Mouse (Mus musculus): ENCODE measurements around the gene Creb5. TPM values are rescaled to one million over a fixed set of nuclear protein-coding genes. Genes with fewer than 3 reads are reported as not detected.
A peak's percentile ranks its signal among the peaks of the same experiment; 100 is the strongest.

The Creb5 gene
- polyA plus RNA-seq, 1 experiment from 2014 or later: 2.8 TPM

GRCm38 (mm10) chr6:53290215-53290990 lies 3.3 kb downstream of the Creb5 start:
- 50% methylated on average over 8 of the region's 8 CpGs for WGBS
- H3K9ac ChIP-seq (ENCODE audit: low read depth, low read length): no peak overlapping the region
- H3K4me3 ChIP-seq (ENCODE audit: low read depth, low read length): no peak overlapping the region
- H3K27me3 ChIP-seq (replicated peaks; ENCODE audit: control insufficient read depth, insufficient read depth, low read length): peaks cover 51% of the 10 kb centered on the region
- peaks cover 8% of the 10 kb centered on the region; the same call in 1 of the 2 replicates for H3K4me1 ChIP-seq (replicated peaks; ENCODE audit: control insufficient read depth, insufficient read depth, low read length)
- TF ChIP-seq CTCF (IDR thresholded peaks at IDR 0.05; ENCODE audit: low read depth): peak; percentile 50
- no peak overlapping the region for H3K27ac ChIP-seq (ENCODE audit: low read depth, low read length)
- H3K36me3 ChIP-seq (ENCODE audit: control insufficient read depth, insufficient read depth): no peaks in the 10 kb centered on the region
- H3K9me3 ChIP-seq (ENCODE audit: control insufficient read depth): no peaks in the 10 kb centered on the region
- ATAC-seq: no peak
- no peak overlapping the region for H3K4me2 ChIP-seq (replicated peaks; ENCODE audit: low read depth)

GRCm38 (mm10) chr6:53292931-53293330 lies 5.9 kb downstream of the Creb5 start:
- no peak overlapping the region for H3K4me3 ChIP-seq (ENCODE audit: low read depth, low read length)
- ATAC-seq: no peak
- no peak overlapping the region for H3K27ac ChIP-seq (ENCODE audit: low read depth, low read length)
- no peak overlapping the region for H3K4me2 ChIP-seq (replicated peaks; ENCODE audit: low read depth)
- WGBS: 65% methylated on average over 1 of the region's 1 CpGs
- no peaks in the 10 kb centered on the region for H3K9me3 ChIP-seq (ENCODE audit: control insufficient read depth)
- peaks cover 26% of the 10 kb centered on the region for H3K27me3 ChIP-seq (replicated peaks; ENCODE audit: control insufficient read depth, insufficient read depth, low read length)
- H3K4me1 ChIP-seq (replicated peaks; ENCODE audit: control insufficient read depth, insufficient read depth, low read length): no peaks in the 10 kb centered on the region
- H3K9ac ChIP-seq (ENCODE audit: low read depth, low read length): no peak overlapping the region
- TF ChIP-seq CTCF (IDR thresholded peaks at IDR 0.05; ENCODE audit: low read depth): no peak
- H3K36me3 ChIP-seq (ENCODE audit: control insufficient read depth, insufficient read depth): no peaks in the 10 kb centered on the region

- H3K27me3 ChIP-seq (replicated peaks; ENCODE audit: control insufficient read depth, insufficient read depth, low read length): no peaks in the 10 kb centered on the region
- no peak overlapping the region for H3K9ac ChIP-seq (ENCODE audit: low read depth, low read length)
- H3K27ac ChIP-seq (ENCODE audit: low read depth, low read length): no peak overlapping the region
- 80% methylated on average over 5 of the region's 5 CpGs for WGBS
- no peaks in the 10 kb centered on the region for H3K9me3 ChIP-seq (ENCODE audit: control insufficient read depth)
- no peak overlapping the region for H3K4me2 ChIP-seq (replicated peaks; ENCODE audit: low read depth)
- no peak overlapping the region for H3K4me3 ChIP-seq (ENCODE audit: low read depth, low read length)
- no peak for ATAC-seq
- H3K36me3 ChIP-seq (ENCODE audit: control insufficient read depth, insufficient read depth): no peaks in the 10 kb centered on the region
- TF ChIP-seq CTCF (IDR thresholded peaks at IDR 0.05; ENCODE audit: low read depth): no peak
- H3K4me1 ChIP-seq (replicated peaks; ENCODE audit: control insufficient read depth, insufficient read depth, low read length): no peaks in the 10 kb centered on the region
Observed at GRCm38 (mm10) chr6:53297851-53298250, 10.8 kb downstream of the Creb5 start.

- no peaks in the 10 kb centered on the region for H3K36me3 ChIP-seq (ENCODE audit: control insufficient read depth, insufficient read depth)
- H3K9me3 ChIP-seq (ENCODE audit: control insufficient read depth): no peaks in the 10 kb centered on the region
- no peaks in the 10 kb centered on the region for H3K27me3 ChIP-seq (replicated peaks; ENCODE audit: control insufficient read depth, insufficient read depth, low read length)
- no peak for TF ChIP-seq CTCF (IDR thresholded peaks at IDR 0.05; ENCODE audit: low read depth)
- H3K27ac ChIP-seq (ENCODE audit: low read depth, low read length): no peak overlapping the region
- H3K4me2 ChIP-seq (replicated peaks; ENCODE audit: low read depth): no peak overlapping the region
- H3K9ac ChIP-seq (ENCODE audit: low read depth, low read length): no peak overlapping the region
- 83% methylated on average over 2 of the region's 2 CpGs for WGBS
- no peak overlapping the region for H3K4me3 ChIP-seq (ENCODE audit: low read depth, low read length)
- ATAC-seq: no peak
- H3K4me1 ChIP-seq (replicated peaks; ENCODE audit: control insufficient read depth, insufficient read depth, low read length): no peaks in the 10 kb centered on the region
Observed at GRCm38 (mm10) chr6:53304201-53304600, 17.1 kb downstream of the Creb5 start.

- Histone ChIP-seq H3K4me2 (replicated peaks; ENCODE audit: low read depth) (no peak overlapping the region), H3K9me3 (ENCODE audit: control insufficient read depth) (no peaks in the 10 kb centered on the region), H3K4me3 (ENCODE audit: low read depth, low read length) (no peak overlapping the region), H3K4me1 (replicated peaks; ENCODE audit: control insufficient read depth, insufficient read depth, low read length) (no peaks in the 10 kb centered on the region), H3K27ac (ENCODE audit: low read depth, low read length) (no peak overlapping the region), H3K9ac (ENCODE audit: low read depth, low read length) (no peak overlapping the region), H3K27me3 (replicated peaks; ENCODE audit: control insufficient read depth, insufficient read depth, low read length) (no peaks in the 10 kb centered on the region), H3K36me3 (ENCODE audit: control insufficient read depth, insufficient read depth) (no peaks in the 10 kb centered on the region)
- TF ChIP-seq CTCF (IDR thresholded peaks at IDR 0.05; ENCODE audit: low read depth): no peak
- ATAC-seq: no peak
- WGBS: 88% methylated on average over 4 of the region's 4 CpGs
Observed at GRCm38 (mm10) chr6:53306156-53306555, 19.1 kb downstream of the Creb5 start.

- H3K4me1 ChIP-seq (replicated peaks; ENCODE audit: control insufficient read depth, insufficient read depth, low read length): no peaks in the 10 kb centered on the region
- H3K27me3 ChIP-seq (replicated peaks; ENCODE audit: control insufficient read depth, insufficient read depth, low read length): no peaks in the 10 kb centered on the region
- no peaks in the 10 kb centered on the region for H3K9me3 ChIP-seq (ENCODE audit: control insufficient read depth)
- no peak overlapping the region for H3K27ac ChIP-seq (ENCODE audit: low read depth, low read length)
- ATAC-seq: no peak
- 76% methylated on average over 5 of the region's 5 CpGs for WGBS
- no peak overlapping the region for H3K9ac ChIP-seq (ENCODE audit: low read depth, low read length)
- no peak overlapping the region for H3K4me2 ChIP-seq (replicated peaks; ENCODE audit: low read depth)
- no peaks in the 10 kb centered on the region for H3K36me3 ChIP-seq (ENCODE audit: control insufficient read depth, insufficient read depth)
- no peak overlapping the region for H3K4me3 ChIP-seq (ENCODE audit: low read depth, low read length)
- no peak for TF ChIP-seq CTCF (IDR thresholded peaks at IDR 0.05; ENCODE audit: low read depth)
Observed at GRCm38 (mm10) chr6:53306710-53307109, 19.6 kb downstream of the Creb5 start.

Measured in intestine, postnatal 0 days (tissue).